Mouse (Mus musculus) CD4-positive naive resting alpha-beta T cell, adult 57 days (primary cell): ENCODE results near the gene Myrf. TPM values are rescaled to one million over a fixed set of nuclear protein-coding genes. Genes with fewer than 3 reads are reported as not detected.

Source experiments
- total RNA-seq: library from RNA; stranded (reverse); gene quantifications from one replicate; pipeline ENCODE4 v1.2.4, GENCODE M21; 2023

Gene Myrf
- 1.6 TPM for total RNA-seq

GRCm38 (mm10) chr19:10240654-10241305 is at the start of gene Myrf:
Gene Myrf, minus strand, starts transcription at chr19:10240748.

DNA sequence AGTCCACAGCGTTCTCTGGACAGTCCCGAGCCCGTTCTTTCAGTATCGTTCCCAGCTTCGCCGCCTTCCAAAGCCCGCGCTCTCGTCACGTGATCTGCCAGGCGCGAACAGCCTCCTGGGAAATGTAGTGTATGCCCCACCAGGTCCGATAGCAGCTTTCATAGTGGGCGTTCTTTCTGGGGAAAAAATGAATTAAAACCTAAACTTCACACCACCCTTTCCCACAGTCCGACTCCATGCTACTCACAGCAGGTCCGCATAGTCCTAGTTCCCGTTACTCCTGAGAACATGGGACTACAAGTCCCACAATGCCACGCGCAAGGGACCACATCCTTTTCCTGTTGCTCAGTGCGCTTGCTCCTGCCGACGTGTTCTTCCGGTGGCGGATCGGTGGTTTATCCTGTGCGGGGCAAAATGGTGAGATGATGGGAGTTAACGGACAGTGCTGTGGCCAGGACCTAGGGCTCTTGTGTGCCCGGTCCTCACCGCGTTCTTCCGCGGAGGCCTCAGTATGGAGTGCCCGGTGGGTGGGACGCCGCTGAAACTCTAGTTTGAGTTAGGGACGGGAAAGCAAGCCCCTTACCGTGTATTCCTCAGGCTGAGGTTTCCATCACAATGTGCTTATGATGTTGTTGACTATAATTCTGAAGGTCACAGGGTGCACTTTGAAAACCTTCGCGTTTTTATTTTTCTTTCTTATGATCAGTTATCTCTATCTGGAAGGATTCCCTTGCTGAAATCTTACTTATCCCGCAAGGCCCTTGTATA is 36.5 kb downstream of the Myrf start, which contains the start of the genes Tmem258 and Fen1:
Gene Tmem258, plus strand, starts transcription at position 167 of the 768 bp plus-strand sequence.
Gene Fen1, minus strand, starts transcription at position 322 of the 768 bp plus-strand sequence.

DNA sequence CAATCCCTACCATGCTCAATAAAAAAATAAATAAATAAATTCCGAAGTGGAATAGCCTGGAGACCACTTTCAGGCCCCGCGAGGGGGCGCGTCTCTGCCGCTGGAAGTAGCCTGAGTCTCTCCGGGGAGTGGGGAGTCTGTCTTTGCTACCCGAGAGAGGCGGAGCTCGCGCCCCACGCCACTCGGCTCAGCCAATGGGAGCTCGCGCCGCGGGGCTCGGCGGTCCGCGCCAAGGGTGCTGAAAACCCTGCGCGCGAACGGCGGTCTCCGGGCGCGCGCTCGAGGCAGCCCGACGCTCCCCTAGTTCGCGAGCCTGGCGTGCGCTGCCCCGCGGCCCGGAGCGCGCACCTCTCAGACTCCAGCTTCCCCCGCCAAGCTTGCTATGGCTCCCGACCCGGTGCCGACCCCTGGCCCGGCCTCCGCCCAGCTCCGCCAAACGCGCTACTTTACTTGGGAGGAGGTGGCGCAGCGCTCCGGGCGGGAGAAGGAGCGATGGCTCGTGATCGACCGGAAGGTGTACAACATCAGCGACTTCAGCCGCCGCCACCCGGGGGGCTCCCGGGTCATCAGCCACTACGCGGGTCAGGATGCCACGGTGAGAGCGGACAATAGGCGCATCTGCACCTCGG is 57.8 kb downstream of the Myrf start, which contains the start of gene Fads1:
Gene Fads1, plus strand, starts transcription at position 219 of the 629 bp plus-strand sequence.

Other genes starting within 250 kb of the Myrf start
- not detected for gene Best1, start 239.1 kb downstream of the Myrf start, total RNA-seq
- gene Rab3il1, start 239.1 kb downstream of the Myrf start, total RNA-seq: 1.5 TPM
- 2.5 TPM for gene Fads3, start 199.2 kb downstream of the Myrf start, total RNA-seq
- gene Fads2, start 139.0 kb downstream of the Myrf start, total RNA-seq: 0.83 TPM
- 14.6 TPM for gene Fads1, start 57.9 kb downstream of the Myrf start, total RNA-seq
- 102 TPM for gene Tmem258, start 36.7 kb downstream of the Myrf start, total RNA-seq
- 18.4 TPM for gene Fen1, start 36.6 kb downstream of the Myrf start, total RNA-seq
- not detected for gene Dagla, start 64.1 kb upstream of the Myrf start, total RNA-seq
- gene Syt7, start 148.3 kb upstream of the Myrf start, total RNA-seq: not detected
- not detected for gene Lrrc10b, start 216.7 kb upstream of the Myrf start, total RNA-seq
- 4.2 TPM for gene Ppp1r32, start 242.2 kb upstream of the Myrf start, total RNA-seq